Mouse (Mus musculus): Measurements from ENCODE around the gene Rps26. TPM values are rescaled to one million over a fixed set of nuclear protein-coding genes. Genes with fewer than 3 reads are reported as not detected.

Gene Rps26
- polyA plus RNA-seq, 1 experiment from 2014 or later: 674 TPM

DNA sequence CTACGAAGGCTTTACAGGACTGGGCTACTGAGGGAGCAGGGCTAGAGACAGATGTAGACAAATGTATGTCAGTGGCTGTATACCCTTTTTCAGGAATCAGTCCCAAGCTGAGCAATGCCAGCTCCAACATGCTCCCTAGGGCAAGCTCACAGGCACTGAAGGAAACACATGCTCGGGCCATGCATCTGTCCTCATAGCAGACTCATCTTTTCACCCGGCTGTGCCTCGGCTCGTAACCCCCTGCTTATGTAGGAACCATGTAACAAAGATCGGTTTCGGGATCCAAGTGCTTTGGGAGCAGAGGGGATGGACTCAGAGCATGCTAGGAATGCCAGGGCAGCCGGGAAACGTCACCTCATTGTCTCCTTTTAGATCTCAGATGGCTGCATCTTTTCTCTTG is 32.9 kb upstream of the Rps26 start:
- Histone ChIP-seq H3K4me1 (no peaks in the 10 kb centered on the region), H3K9ac (no peak overlapping the region), H3K27me3 (replicated peaks) (no peaks in the 10 kb centered on the region), H3K36me3 (no peaks in the 10 kb centered on the region), H3K4me3 (replicated peaks) (no peak overlapping the region), H3K27ac (no peak overlapping the region), H3K4me2 (no peak overlapping the region), H3K9me3 (no peaks in the 10 kb centered on the region)
- 38% methylated on average over 9 of the region's 9 CpGs for WGBS
- ATAC-seq (ENCODE audit: insufficient read depth, low FRiP score, low read depth): no peak

DNA sequence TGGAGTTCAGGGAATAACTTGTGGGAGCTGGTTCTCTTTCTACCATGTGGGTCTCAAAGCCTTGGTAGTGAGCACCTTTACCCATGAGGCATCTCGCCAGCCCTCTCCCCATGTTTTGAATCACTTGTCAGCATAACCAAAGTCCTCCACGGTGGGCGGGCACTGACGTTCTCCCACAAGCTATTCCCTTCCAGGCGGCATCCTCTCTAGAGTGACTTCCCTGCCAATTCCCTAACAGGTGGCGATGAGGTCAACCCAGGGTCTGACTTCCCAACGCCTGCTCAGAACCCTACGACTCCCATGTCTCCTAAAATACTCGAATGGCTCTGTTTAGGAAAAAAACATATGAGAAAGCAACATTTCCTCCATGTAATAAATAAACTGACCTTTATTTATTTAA is 31.3 kb upstream of the Rps26 start:
- no peak overlapping the region for H3K9ac ChIP-seq

DNA sequence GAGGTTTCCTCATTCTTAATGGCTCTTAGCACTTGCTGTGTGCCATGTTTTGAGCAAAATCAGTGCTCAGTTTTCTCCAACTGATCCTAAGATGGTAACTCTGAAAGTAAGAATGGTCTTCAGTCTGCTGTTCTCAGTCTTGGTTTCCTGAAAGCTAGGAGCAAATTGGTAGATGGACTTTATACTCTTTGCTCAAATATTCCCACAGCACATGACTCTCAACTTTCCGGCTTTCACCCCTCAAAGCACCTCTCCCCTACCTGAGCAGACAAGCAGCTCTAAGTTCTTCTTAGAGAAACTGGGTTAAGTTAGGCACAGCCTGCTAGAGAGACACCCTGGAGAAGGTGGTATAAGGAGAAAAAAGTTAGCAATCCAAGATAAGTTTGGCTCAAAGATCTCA is 30.2 kb upstream of the Rps26 start:
- H3K4me3 ChIP-seq (replicated peaks): no peak overlapping the region
- no peaks in the 10 kb centered on the region for H3K4me1 ChIP-seq
- H3K9ac ChIP-seq: no peak overlapping the region
- H3K4me2 ChIP-seq: no peak overlapping the region
- no peak for ATAC-seq (ENCODE audit: insufficient read depth, low FRiP score, low read depth)
- no peak overlapping the region for H3K27ac ChIP-seq
- no peaks in the 10 kb centered on the region for H3K9me3 ChIP-seq
- WGBS: 77% methylated on average over 1 of the region's 1 CpGs
- no peaks in the 10 kb centered on the region for H3K27me3 ChIP-seq (replicated peaks)
- H3K36me3 ChIP-seq: no peaks in the 10 kb centered on the region

More for the DNA sequence above, 31.3 kb upstream of the Rps26 start:
- H3K4me1 ChIP-seq: no peaks in the 10 kb centered on the region
- no peak for ATAC-seq (ENCODE audit: insufficient read depth, low FRiP score, low read depth)
- no peaks in the 10 kb centered on the region for H3K9me3 ChIP-seq
- H3K27me3 ChIP-seq (replicated peaks): no peaks in the 10 kb centered on the region
- H3K36me3 ChIP-seq: no peaks in the 10 kb centered on the region
- no peak overlapping the region for H3K4me3 ChIP-seq (replicated peaks)
- H3K4me2 ChIP-seq: no peak overlapping the region
- WGBS: 49% methylated on average over 9 of the region's 9 CpGs
- H3K27ac ChIP-seq: no peak overlapping the region

DNA sequence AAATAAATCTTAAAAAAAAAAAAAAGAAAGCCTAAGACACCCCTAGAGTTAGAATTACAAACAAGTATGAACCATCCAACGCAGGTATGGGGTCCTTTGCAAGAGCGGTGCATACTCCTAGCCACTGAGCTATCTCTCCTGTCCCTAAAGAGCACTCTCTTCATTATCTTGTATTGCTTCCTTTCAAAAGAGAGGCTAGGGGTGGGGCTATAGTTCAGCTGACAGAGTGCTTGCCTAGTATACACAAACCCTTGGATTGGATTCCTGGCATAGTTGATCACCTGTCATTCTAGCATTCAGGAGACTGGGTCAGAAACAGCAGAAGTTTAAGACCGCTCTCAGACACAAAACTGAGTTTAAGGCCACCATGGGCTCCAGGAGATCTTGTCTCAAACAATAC is 28.7 kb upstream of the Rps26 start:
- ATAC-seq (ENCODE audit: insufficient read depth, low FRiP score, low read depth): no peak
- H3K4me3 ChIP-seq (replicated peaks): no peak overlapping the region
- 40% methylated on average over 3 of the region's 3 CpGs for WGBS
- H3K4me1 ChIP-seq: no peaks in the 10 kb centered on the region
- H3K9me3 ChIP-seq: no peaks in the 10 kb centered on the region
- H3K27ac ChIP-seq: no peak overlapping the region
- H3K27me3 ChIP-seq (replicated peaks): no peaks in the 10 kb centered on the region
- no peak overlapping the region for H3K4me2 ChIP-seq
- H3K9ac ChIP-seq: no peak overlapping the region
- no peaks in the 10 kb centered on the region for H3K36me3 ChIP-seq

DNA sequence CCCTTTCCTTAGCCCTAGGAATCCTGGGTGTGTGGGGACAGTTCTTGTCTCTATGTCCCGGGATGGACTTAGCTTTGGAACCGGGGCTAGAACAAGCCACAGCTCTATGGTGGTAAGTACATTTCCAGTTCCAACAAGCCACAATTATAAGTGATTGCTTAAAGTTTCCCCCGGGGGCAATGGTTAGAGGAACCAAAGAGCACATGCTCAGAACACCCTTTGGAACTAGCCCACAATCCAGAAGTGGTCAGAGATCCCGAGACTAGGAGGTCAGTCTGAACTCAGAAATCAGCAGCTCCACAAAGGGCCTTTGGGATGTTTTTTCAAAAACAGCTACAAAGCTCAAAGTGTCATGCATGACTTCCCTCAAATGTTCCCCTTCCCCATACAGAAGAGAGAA is 27.3 kb upstream of the Rps26 start:
- 72% methylated on average over 4 of the region's 4 CpGs for WGBS
- no peak for ATAC-seq (ENCODE audit: insufficient read depth, low FRiP score, low read depth)

DNA sequence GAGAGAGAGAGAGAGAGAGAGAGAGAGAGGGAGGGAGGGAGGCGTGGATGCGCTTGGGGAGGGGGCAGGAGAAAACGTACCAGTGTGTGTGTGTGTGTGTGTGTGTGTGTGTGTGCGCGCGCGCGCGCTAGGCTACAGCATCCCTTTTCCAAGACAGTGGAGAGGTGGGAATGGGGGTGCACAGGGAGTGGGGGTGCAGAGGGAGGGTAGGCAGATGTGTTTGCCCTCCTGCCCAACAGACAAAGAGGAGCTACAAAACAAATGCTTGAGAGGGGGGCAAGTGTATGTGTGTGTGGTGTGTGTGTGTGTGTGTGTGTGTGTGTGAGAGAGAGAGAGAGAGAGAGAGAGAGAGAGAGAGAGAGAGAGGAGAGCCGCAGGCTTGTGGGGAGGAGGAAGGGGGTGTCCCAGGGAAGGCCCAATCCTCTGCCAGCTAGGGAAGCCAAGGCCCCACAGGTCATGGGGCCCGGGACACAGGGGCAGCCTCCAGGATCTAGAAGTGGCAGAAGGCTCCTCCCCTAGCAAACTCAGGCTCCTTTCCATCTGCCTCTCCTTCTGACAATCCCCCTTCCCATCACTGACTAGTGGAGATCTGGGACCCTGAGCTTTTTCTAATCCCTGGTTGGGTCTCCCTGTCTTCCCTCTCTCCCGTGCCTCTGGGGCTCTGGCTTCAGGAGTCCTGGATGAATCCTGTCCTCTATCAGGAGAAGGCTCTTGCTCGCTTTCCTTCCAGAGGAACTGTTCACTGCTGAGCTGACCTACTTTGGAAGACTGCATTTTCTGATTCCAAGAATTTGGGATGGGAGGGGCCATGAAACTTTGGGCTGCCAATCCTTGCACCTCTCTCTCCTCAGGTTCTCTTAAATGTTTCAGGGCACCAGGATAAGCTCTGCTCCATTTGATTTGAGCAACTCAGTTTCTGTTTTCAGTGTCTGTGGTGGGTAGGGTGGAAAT is 19.9 kb upstream of the Rps26 start:
- ATAC-seq (ENCODE audit: insufficient read depth, low FRiP score, low read depth): peak; percentile 60; the same call in 1 of the 2 replicates
- Histone ChIP-seq H3K9ac (no peak overlapping the region), H3K27me3 (replicated peaks) (no peaks in the 10 kb centered on the region), H3K4me2 (peak overlapping the region; percentile 83), H3K36me3 (no peaks in the 10 kb centered on the region), H3K4me3 (replicated peaks) (peak overlapping the region; percentile 52), H3K27ac (peak overlapping the region; percentile 23; the same call in 1 of the 2 replicates), H3K9me3 (no peaks in the 10 kb centered on the region), H3K4me1 (peaks cover 11% of the 10 kb centered on the region; the same call in 1 of the 2 replicates)
- WGBS: 8% methylated on average over 12 of the region's 13 CpGs

More for the DNA sequence above, 27.3 kb upstream of the Rps26 start:
- Histone ChIP-seq H3K27ac (no peak overlapping the region), H3K27me3 (replicated peaks) (no peaks in the 10 kb centered on the region), H3K4me1 (no peaks in the 10 kb centered on the region), H3K4me3 (replicated peaks) (no peak overlapping the region), H3K4me2 (no peak overlapping the region), H3K9me3 (no peaks in the 10 kb centered on the region), H3K36me3 (no peaks in the 10 kb centered on the region), H3K9ac (no peak overlapping the region)

DNA sequence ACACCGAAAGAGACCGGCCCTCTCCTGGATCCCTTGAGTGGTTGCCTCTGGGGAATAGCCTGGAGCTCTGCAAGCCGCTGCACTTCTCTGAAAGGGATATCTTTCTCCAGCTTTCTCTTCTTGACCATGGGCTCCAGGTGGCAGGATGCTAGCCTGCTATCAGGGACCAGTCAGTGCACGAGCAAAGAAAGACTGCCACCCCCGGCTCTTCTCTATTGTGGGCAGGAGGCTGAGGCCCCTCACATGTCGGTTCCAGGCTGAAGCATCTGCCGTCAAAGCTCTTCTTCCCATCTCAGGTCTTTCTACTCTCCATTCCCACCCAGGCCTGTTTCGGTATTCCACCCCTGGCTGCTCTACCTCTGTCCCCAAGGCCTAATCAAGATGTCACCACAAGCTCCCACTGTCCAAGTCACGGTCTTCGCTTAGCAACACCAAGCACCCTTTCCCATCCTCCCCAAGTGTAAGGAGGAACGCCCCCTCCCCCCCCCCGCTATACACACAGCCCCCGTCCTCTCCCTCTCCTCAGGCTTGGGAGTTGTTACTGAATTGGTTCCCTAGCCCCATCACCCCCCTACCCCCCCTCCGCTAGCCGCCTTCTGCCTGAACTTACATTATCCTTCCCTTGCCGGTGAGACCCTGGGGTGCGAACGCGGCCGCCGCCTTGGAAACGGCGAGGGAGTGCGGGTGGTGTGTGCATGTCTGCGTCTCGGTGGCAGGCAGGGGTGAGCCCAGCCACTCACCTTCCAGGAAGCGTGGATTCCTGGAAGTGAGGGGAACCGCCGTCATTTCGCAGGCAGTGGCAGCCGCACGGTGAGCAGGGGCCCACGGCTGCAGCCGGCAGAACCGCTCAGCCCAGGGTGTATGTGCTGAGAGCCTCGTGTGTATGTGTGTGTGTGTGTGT is 18.8 kb upstream of the Rps26 start, which contains the start of gene Ikzf4:
Gene Ikzf4 (minus strand): TSS at position 881 of the 901 bp plus-strand sequence.
- WGBS: 5% methylated on average over 35 of the region's 36 CpGs
- Histone ChIP-seq H3K4me3 (replicated peaks) (peak within 1 kb of the TSS; percentile 52), H3K27ac (peak within 1 kb of the TSS; percentile 40; the same call in 1 of the 2 replicates)

DNA sequence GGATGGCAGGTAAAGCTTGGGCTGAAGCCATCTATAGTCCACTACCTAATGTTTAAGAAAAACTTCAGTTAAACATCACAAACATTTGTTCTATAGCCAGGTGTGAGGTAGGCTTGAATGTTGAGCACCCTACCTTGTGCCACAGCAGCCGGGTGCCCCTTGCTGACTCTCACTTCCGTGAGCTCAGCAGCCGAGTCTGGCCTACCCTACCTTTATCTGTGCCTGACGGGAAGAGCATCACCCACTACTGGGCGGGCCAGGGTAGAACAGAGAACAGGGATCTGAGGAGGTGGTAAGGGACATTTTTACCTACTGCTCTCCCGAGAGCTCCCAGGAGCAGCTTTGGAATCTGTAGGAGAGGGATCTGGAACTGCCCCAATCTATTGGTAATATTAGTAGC is 16.2 kb upstream of the Rps26 start:
- H3K9me3 ChIP-seq: no peaks in the 10 kb centered on the region
- H3K27ac ChIP-seq: no peak overlapping the region
- no peak overlapping the region for H3K9ac ChIP-seq
- no peak overlapping the region for H3K4me3 ChIP-seq (replicated peaks)
- H3K4me2 ChIP-seq: no peak overlapping the region
- WGBS: 86% methylated on average over 6 of the region's 6 CpGs
- peaks cover 11% of the 10 kb centered on the region; the same call in 1 of the 2 replicates for H3K4me1 ChIP-seq
- H3K27me3 ChIP-seq (replicated peaks): no peaks in the 10 kb centered on the region
- no peak for ATAC-seq (ENCODE audit: insufficient read depth, low FRiP score, low read depth)
- H3K36me3 ChIP-seq: no peaks in the 10 kb centered on the region

More for the DNA sequence above, 18.8 kb upstream of the Rps26 start, which contains the start of gene Ikzf4:
- Histone ChIP-seq H3K9me3 (no peaks in the 10 kb centered on the region), H3K4me2 (peak within 1 kb of the TSS; percentile 83), H3K27me3 (replicated peaks) (no peaks in the 10 kb centered on the region), H3K9ac (peak within 1 kb of the TSS; percentile 34; the same call in 1 of the 2 replicates), H3K36me3 (no peaks in the 10 kb centered on the region), H3K4me1 (peaks cover 11% of the 10 kb centered on the region; the same call in 1 of the 2 replicates)
- ATAC-seq (ENCODE audit: insufficient read depth, low FRiP score, low read depth): peak; percentile 61

DNA sequence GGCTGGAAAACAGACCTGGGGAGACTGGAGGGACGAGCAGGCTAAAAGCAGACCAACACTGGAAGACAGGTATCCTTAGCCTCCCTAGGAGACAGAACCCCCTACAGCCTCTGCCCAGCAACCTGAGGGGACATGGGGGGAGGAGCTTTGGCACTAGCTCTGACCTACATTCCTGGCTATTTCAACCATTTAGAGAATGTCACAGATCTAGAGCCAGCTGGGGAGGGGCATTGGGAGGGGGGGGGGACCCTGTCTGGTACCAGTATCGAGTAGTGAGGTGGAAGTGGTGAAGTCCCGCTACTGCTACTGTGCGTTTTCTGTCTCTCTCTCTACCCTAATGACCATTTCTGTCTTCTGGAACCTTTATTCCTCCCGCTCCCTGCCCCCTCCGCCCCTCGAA is 15.3 kb upstream of the Rps26 start:
- Histone ChIP-seq H3K9ac (no peak overlapping the region), H3K36me3 (no peaks in the 10 kb centered on the region), H3K4me3 (replicated peaks) (no peak overlapping the region), H3K4me1 (peaks cover 10% of the 10 kb centered on the region; the same call in 1 of the 2 replicates), H3K27ac (no peak overlapping the region), H3K4me2 (no peak overlapping the region), H3K9me3 (no peaks in the 10 kb centered on the region), H3K27me3 (replicated peaks) (no peaks in the 10 kb centered on the region)
- WGBS: 64% methylated on average over 7 of the region's 7 CpGs
- no peak for ATAC-seq (ENCODE audit: insufficient read depth, low FRiP score, low read depth)

DNA sequence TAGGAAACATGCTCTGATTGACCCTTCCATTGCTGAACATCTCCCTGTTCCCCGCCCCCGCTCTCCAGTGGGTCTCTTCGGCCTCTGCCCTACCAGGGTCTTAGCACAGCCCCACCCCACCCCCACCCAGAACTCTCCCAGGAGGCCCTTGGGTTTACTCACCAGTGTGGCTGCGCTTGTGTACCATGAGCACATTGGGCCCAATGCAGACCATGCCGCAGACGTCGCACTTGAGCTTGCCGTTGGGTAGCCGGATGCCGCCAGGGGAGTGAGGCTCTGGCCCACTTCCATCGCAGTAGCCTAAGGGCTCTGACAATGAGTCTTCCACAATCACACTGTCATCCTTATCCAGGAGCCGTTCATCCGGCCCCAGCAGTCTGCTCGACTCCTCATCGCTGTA is 14.3 kb upstream of the Rps26 start:
- WGBS: 92% methylated on average over 15 of the region's 15 CpGs
- H3K9me3 ChIP-seq: no peaks in the 10 kb centered on the region
- H3K27ac ChIP-seq: no peak overlapping the region

DNA sequence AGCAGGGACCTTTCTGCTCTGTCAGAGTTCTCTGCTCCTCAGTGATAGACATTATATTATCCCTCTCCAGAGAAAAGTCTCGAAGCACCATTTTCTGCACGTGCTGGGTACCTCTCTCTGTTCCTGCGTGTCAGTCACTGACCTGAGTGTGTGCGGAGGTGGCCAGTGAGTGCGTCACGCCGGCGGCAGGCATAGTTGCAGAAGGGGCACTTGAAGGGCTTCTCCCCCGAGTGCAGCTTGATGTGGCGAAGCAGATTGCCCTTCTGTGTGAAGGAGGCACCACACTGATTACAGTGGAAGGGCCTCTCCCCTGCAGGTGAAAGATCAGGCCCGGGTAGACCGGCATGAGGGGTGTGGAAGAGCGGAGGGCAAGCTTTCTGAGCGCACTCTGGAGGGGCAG is 13.5 kb upstream of the Rps26 start:
- WGBS: 86% methylated on average over 14 of the region's 14 CpGs
- no peak overlapping the region for H3K9ac ChIP-seq
- no peak overlapping the region for H3K4me2 ChIP-seq
- 0 out of 2 replicates have a peak, but pooled peaks cover 2% of the 10 kb centered on the region for H3K36me3 ChIP-seq
- no peaks in the 10 kb centered on the region for H3K27me3 ChIP-seq (replicated peaks)
- H3K9me3 ChIP-seq: no peaks in the 10 kb centered on the region
- ATAC-seq (ENCODE audit: insufficient read depth, low FRiP score, low read depth): no peak
- no peak overlapping the region for H3K27ac ChIP-seq
- no peak overlapping the region for H3K4me3 ChIP-seq (replicated peaks)
- H3K4me1 ChIP-seq: peaks cover 3% of the 10 kb centered on the region; the same call in 1 of the 2 replicates

More for the DNA sequence above, 14.3 kb upstream of the Rps26 start:
- Histone ChIP-seq H3K27me3 (replicated peaks) (no peaks in the 10 kb centered on the region), H3K36me3 (0 out of 2 replicates have a peak, but pooled peaks cover 2% of the 10 kb centered on the region), H3K4me1 (peaks cover 5% of the 10 kb centered on the region; the same call in 1 of the 2 replicates), H3K4me3 (replicated peaks) (no peak overlapping the region), H3K9ac (no peak overlapping the region), H3K4me2 (no peak overlapping the region)
- no peak for ATAC-seq (ENCODE audit: insufficient read depth, low FRiP score, low read depth)

All from stomach, embryonic 15.5 days (tissue).